Mouse (Mus musculus): ENCODE data around the gene Gsdma. TPM values are rescaled to one million over a fixed set of nuclear protein-coding genes. Genes with fewer than 3 reads are reported as not detected.
"Not testable (repeated sequence)": the region's sequence is repeated elsewhere in the genome, so short reads cannot be mapped to it uniquely, and the experiment has no call there.

The Gsdma gene
- polyA plus RNA-seq, 1 experiment from 2014 or later = 0.10 TPM

GRCm38 (mm10) chr11:98701213-98701670, 37.1 kb downstream of the Gsdma start, which contains the start of gene Csf3:
TSS of gene Csf3 (plus strand) at chr11:98701263.
- Histone ChIP-seq H3K9ac (no peak within 1 kb of the TSS), H3K4me2 (replicated peaks) (no peak within 1 kb of the TSS), H3K27me3 (replicated peaks) (no peaks in the 10 kb centered on the region), H3K9me3 (no peaks in the 10 kb centered on the region), H3K4me1 (replicated peaks) (no peaks in the 10 kb centered on the region), H3K36me3 (peaks cover 14% of the 10 kb centered on the region; the same call in 1 of the 2 replicates), H3K27ac (no peak within 1 kb of the TSS), H3K4me3 (replicated peaks) (no peak within 1 kb of the TSS)
- no peak for ATAC-seq
- 43% methylated on average over 10 of the region's 10 CpGs for WGBS

GRCm38 (mm10) chr11:98702323-98702722, 38.2 kb downstream of the Gsdma start:
- WGBS = 68% methylated on average over 5 of the region's 5 CpGs
- peaks cover 23% of the 10 kb centered on the region; the same call in 1 of the 2 replicates for H3K36me3 ChIP-seq
- H3K4me3 ChIP-seq (replicated peaks) = no peak overlapping the region
- ATAC-seq = no peak
- no peaks in the 10 kb centered on the region for H3K4me1 ChIP-seq (replicated peaks)
- H3K4me2 ChIP-seq (replicated peaks) = no peak overlapping the region
- no peaks in the 10 kb centered on the region for H3K27me3 ChIP-seq (replicated peaks)
- H3K27ac ChIP-seq = no peak overlapping the region
- H3K9ac ChIP-seq = no peak overlapping the region
- no peaks in the 10 kb centered on the region for H3K9me3 ChIP-seq

DNA sequence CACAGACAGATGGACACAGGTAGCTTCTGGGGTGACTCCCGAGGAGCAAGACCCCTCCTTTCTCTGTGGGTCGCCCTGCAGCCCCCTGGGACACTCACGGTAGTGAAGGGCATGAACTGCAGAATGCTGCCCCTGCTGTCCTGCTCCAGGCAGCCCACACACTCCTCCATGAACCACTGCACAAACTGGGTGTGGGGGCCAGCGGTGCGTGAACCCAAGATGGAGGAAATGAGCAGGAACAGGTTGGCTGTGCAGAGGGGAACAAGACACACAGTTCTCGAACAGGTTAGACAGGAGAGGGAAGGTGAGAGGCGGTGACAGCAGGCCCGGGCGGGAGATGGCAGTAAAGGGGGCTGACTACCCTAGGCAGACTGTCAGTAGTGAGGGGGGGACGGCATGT, 40.9 kb downstream of the Gsdma start:
- H3K9me3 ChIP-seq = no peaks in the 10 kb centered on the region
- peaks cover 19% of the 10 kb centered on the region for H3K4me1 ChIP-seq (replicated peaks)
- no peak overlapping the region for H3K4me3 ChIP-seq (replicated peaks)
- 88% methylated on average over 10 of the region's 10 CpGs for WGBS
- H3K4me2 ChIP-seq (replicated peaks) = no peak overlapping the region
- peaks cover 24% of the 10 kb centered on the region; the same call in 1 of the 2 replicates for H3K36me3 ChIP-seq
- H3K27me3 ChIP-seq (replicated peaks) = no peaks in the 10 kb centered on the region
- ATAC-seq = no peak
- no peak overlapping the region for H3K9ac ChIP-seq
- no peak overlapping the region for H3K27ac ChIP-seq

DNA sequence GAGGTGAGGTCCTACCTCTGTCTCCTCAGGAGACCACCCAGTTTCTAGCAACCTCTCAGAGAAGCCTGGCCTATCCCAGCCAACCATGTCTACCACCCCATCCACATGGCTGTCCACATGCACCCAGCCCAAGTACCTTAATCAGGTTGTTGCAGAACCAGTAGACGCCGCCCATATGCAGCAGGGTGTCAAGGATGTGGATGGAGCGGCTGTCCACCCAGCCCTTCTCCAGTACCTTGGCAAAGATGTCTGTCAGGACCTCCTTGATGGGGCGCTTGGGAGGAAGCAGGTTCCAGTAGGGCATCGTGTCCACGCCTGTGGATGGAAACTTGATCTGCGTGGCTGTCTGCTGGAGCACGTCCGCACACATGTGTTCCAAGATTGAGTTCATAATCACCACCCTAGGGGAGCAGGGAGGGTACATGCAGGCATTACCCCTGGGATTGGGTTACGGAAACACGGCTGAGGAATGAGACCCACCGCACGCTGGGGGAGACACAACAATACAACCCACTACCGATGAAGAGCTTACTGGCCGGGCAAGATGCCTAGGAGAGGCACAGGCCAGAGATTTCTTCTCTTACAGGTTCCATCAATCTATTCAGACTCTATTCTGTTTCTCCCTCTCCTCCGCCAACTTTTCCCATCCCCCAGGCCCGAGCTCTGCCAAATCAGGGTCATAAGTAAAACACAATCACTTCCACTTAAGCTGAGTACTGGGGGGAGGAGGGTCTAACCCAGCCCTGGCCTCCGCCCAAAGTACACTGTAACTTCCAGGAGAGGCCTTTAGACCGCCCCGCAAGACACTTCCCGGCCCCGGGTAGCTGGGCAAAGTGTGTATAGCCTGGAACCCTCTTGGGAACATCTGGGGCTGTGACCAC, 43.5 kb downstream of the Gsdma start:
- peak overlapping the region; percentile 74; the same call in 1 of the 2 replicates for H3K27ac ChIP-seq
- no peaks in the 10 kb centered on the region for H3K27me3 ChIP-seq (replicated peaks)
- WGBS = 78% methylated on average over 22 of the region's 22 CpGs
- H3K36me3 ChIP-seq = peaks cover 31% of the 10 kb centered on the region
- no peak overlapping the region for H3K9ac ChIP-seq
- H3K4me3 ChIP-seq (replicated peaks) = no peak overlapping the region
- peak overlapping the region; percentile 24 for H3K4me2 ChIP-seq (replicated peaks)
- ATAC-seq = 0 out of 2 replicates have a peak, but pooled peaks have one; percentile 18
- no peaks in the 10 kb centered on the region for H3K9me3 ChIP-seq
- peaks cover 25% of the 10 kb centered on the region for H3K4me1 ChIP-seq (replicated peaks)

GRCm38 (mm10) chr11:98708282-98708956, 44.3 kb downstream of the Gsdma start:
- peaks cover 36% of the 10 kb centered on the region for H3K36me3 ChIP-seq
- no peaks in the 10 kb centered on the region for H3K9me3 ChIP-seq
- H3K27me3 ChIP-seq (replicated peaks) = no peaks in the 10 kb centered on the region
- H3K4me1 ChIP-seq (replicated peaks) = peaks cover 25% of the 10 kb centered on the region
- WGBS = 66% methylated on average over 19 of the region's 19 CpGs
- H3K9ac ChIP-seq = no peak overlapping the region
- ATAC-seq = peak; percentile 37; the same call in 1 of the 2 replicates
- H3K4me2 ChIP-seq (replicated peaks) = peak overlapping the region; percentile 24
- peak overlapping the region; percentile 74 for H3K27ac ChIP-seq
- no peak overlapping the region for H3K4me3 ChIP-seq (replicated peaks)

- Histone ChIP-seq H3K9ac (no peak overlapping the region), H3K4me1 (replicated peaks) (peaks cover 25% of the 10 kb centered on the region), H3K4me2 (replicated peaks) (no peak overlapping the region)
These were observed 45.0 kb downstream of the Gsdma start for GRCm38 (mm10) chr11:98709001-98709741.

GRCm38 (mm10) chr11:98710416-98711045, 46.4 kb downstream of the Gsdma start:
- H3K4me3 ChIP-seq (replicated peaks) = no peak overlapping the region
- WGBS = 53% methylated on average over 12 of the region's 12 CpGs
- H3K27ac ChIP-seq = no peak overlapping the region
- ATAC-seq = peak; percentile 49
- no peaks in the 10 kb centered on the region for H3K9me3 ChIP-seq
- peaks cover 25% of the 10 kb centered on the region for H3K4me1 ChIP-seq (replicated peaks)
- no peak overlapping the region for H3K4me2 ChIP-seq (replicated peaks)
- peaks cover 43% of the 10 kb centered on the region for H3K36me3 ChIP-seq
- no peak overlapping the region for H3K9ac ChIP-seq
- no peaks in the 10 kb centered on the region for H3K27me3 ChIP-seq (replicated peaks)

More at GRCm38 (mm10) chr11:98709001-98709741, 45.0 kb downstream of the Gsdma start:
- peak; percentile 60 for ATAC-seq
- 59% methylated on average over 26 of the region's 26 CpGs for WGBS
- no peaks in the 10 kb centered on the region for H3K9me3 ChIP-seq
- no peaks in the 10 kb centered on the region for H3K27me3 ChIP-seq (replicated peaks)
- H3K36me3 ChIP-seq = peaks cover 41% of the 10 kb centered on the region
- peak overlapping the region; percentile 74 for H3K27ac ChIP-seq
- no peak overlapping the region for H3K4me3 ChIP-seq (replicated peaks)

GRCm38 (mm10) chr11:98711046-98711434, 46.9 kb downstream of the Gsdma start:
- H3K4me2 ChIP-seq (replicated peaks) = no peak overlapping the region
- WGBS = 82% methylated on average over 4 of the region's 4 CpGs
- no peak for ATAC-seq
- peaks cover 42% of the 10 kb centered on the region for H3K36me3 ChIP-seq
- H3K27me3 ChIP-seq (replicated peaks) = no peaks in the 10 kb centered on the region
- no peaks in the 10 kb centered on the region for H3K9me3 ChIP-seq
- peaks cover 25% of the 10 kb centered on the region for H3K4me1 ChIP-seq (replicated peaks)
- H3K9ac ChIP-seq = no peak overlapping the region
- H3K4me3 ChIP-seq (replicated peaks) = no peak overlapping the region
- H3K27ac ChIP-seq = no peak overlapping the region

DNA sequence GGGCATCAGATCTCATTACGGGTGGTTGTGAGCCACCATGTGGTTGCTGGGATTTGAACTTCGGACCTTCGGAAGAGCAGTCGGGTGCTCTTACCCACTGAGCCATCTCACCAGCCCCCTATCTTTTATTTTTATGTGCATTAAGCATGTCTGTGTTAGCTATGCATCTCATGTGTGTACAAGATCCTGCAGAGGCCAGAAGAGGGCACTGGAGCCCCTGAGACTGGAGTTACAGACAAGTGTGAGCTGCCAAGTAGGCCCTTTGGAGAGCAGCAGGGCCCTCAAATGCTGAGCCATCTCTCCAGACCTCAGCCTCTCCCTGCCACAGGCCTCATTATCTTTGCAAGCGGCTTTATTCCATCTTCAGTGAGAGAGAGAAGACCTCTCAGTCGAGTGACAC, 47.9 kb downstream of the Gsdma start:
- not testable (repeated sequence) for H3K27ac ChIP-seq; H3K9me3 ChIP-seq; H3K9ac ChIP-seq; ATAC-seq; H3K27me3 ChIP-seq (replicated peaks); H3K4me3 ChIP-seq (replicated peaks); H3K4me2 ChIP-seq (replicated peaks)
- Histone ChIP-seq H3K4me1 (replicated peaks) (peaks cover 25% of the 10 kb centered on the region), H3K36me3 (peaks cover 33% of the 10 kb centered on the region)
- 88% methylated on average over 6 of the region's 6 CpGs for WGBS

DNA sequence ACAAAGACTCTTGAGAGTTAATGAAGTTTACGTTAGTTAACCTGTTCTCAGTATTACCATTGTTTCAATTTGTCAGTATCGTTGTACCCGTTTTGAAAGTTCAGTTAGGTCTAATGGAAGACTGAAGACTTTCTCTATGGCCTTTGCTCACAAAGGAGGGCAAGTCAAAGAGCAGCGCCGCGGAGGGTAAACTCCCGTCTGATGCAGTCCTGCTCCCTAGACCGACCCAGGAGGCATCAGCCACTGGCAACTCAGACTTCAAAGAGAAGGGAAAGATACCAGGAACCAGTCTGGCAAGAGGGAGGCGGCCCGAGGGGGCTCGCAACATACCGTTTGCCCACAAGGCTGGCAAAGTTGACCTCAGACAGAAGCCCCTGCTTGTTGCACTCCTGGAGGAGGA, 49.6 kb downstream of the Gsdma start:
- WGBS = 79% methylated on average over 12 of the region's 12 CpGs

GRCm38 (mm10) chr11:98715946-98716345, 51.8 kb downstream of the Gsdma start:
- H3K9me3 ChIP-seq = no peaks in the 10 kb centered on the region
- H3K4me3 ChIP-seq (replicated peaks) = no peak overlapping the region
- 94% methylated on average over 9 of the region's 9 CpGs for WGBS
- no peak overlapping the region for H3K9ac ChIP-seq
- H3K36me3 ChIP-seq = peaks cover 38% of the 10 kb centered on the region
- 0 out of 2 replicates have a peak, but pooled peaks cover 2% of the 10 kb centered on the region for H3K4me1 ChIP-seq (replicated peaks)
- no peak overlapping the region for H3K27ac ChIP-seq
- no peak for ATAC-seq
- no peak overlapping the region for H3K4me2 ChIP-seq (replicated peaks)
- H3K27me3 ChIP-seq (replicated peaks) = no peaks in the 10 kb centered on the region

More for the DNA sequence above, 49.6 kb downstream of the Gsdma start:
- no peaks in the 10 kb centered on the region for H3K9me3 ChIP-seq
- no peak overlapping the region for H3K27ac ChIP-seq
- peaks cover 35% of the 10 kb centered on the region for H3K36me3 ChIP-seq
- ATAC-seq = no peak
- no peak overlapping the region for H3K4me2 ChIP-seq (replicated peaks)
- H3K4me3 ChIP-seq (replicated peaks) = no peak overlapping the region
- peaks cover 20% of the 10 kb centered on the region for H3K4me1 ChIP-seq (replicated peaks)
- no peak overlapping the region for H3K9ac ChIP-seq
- H3K27me3 ChIP-seq (replicated peaks) = no peaks in the 10 kb centered on the region

Measured in intestine, embryonic 15.5 days (tissue).